ENCODE assay signal across 8 mouse cellular contexts in genomic region chr4:46451758-46452480, GRCm38 (mm10). TPM values are rescaled to one million over a fixed set of nuclear protein-coding genes. Genes with fewer than 3 reads are reported as not detected.
A peak's percentile ranks its signal among the peaks of the same experiment; 100 is the strongest.
DNase-seq lines count a peak whose midpoint lies in the region; ATAC-seq lines count a peak whose summit lies in the region.

No protein-coding gene starts in this region.

- under 1% methylated on average over 82 of the region's 111 CpGs for WGBS in limb, embryonic 11.5 days
- WGBS in midbrain, embryonic 13.5 days: under 1% methylated on average over 90 of the region's 111 CpGs

- no peaks in the 10 kb centered on the region for H3K27me3 ChIP-seq in limb, embryonic 11.5 days (ENCODE audit: control insufficient read depth, insufficient read depth, low read length)
- no peaks in the 10 kb centered on the region for H3K27me3 ChIP-seq in midbrain, embryonic 13.5 days

- H3K9ac ChIP-seq in limb, embryonic 11.5 days (ENCODE audit: low read length): peak overlapping the region; percentile 100
- H3K9ac ChIP-seq in midbrain, embryonic 13.5 days (replicated peaks): peak overlapping the region; percentile 93

- H3K9me3 ChIP-seq in limb, embryonic 11.5 days (ENCODE audit: control insufficient read depth, low read length): no peaks in the 10 kb centered on the region
- no peaks in the 10 kb centered on the region for H3K9me3 ChIP-seq in midbrain, embryonic 13.5 days

- peak overlapping the region; percentile 100 for H3K27ac ChIP-seq in limb, embryonic 11.5 days (replicated peaks; ENCODE audit: low read depth, low read length)
- H3K27ac ChIP-seq in midbrain, embryonic 13.5 days: peak overlapping the region; percentile 97

- no peaks in the 10 kb centered on the region for H3K36me3 ChIP-seq in limb, embryonic 11.5 days (ENCODE audit: control insufficient read depth, insufficient read depth, low read length)
- no peaks in the 10 kb centered on the region for H3K36me3 ChIP-seq in midbrain, embryonic 13.5 days

- peak overlapping the region; percentile 93 for H3K4me3 ChIP-seq in limb, embryonic 11.5 days (ENCODE audit: low read depth, low read length)
- H3K4me3 ChIP-seq in midbrain, embryonic 13.5 days (replicated peaks): peak overlapping the region; percentile 90

- peak; percentile 89 for DNase-seq in adrenal gland, adult 2 months
- peak; percentile 44 for DNase-seq in embryo, embryonic 11.5 days (ENCODE audit: low read depth, low spot score)
- DNase-seq in heart, adult 11 months: peak; percentile 98
- peak; percentile 62 for DNase-seq in kidney, adult 11 months
- DNase-seq in limb, embryonic 11.5 days (ENCODE audit: low spot score): peak; percentile 74
- peak; percentile 65 for DNase-seq in spleen, adult 12 weeks (ENCODE audit: low spot score)

- peak; percentile 2; the same call in 1 of the 2 replicates for ATAC-seq in limb, embryonic 11.5 days (ENCODE audit: insufficient number of reproducible peaks, low FRiP score, low TSS enrichment, low read depth)
- ATAC-seq in midbrain, embryonic 13.5 days: peak; percentile 63
- no peak for ATAC-seq in megakaryocyte-erythroid progenitor cell, adult 5-6 weeks (replicated peaks; ENCODE audit: low FRiP score, low TSS enrichment, poor library complexity, severe bottlenecking)

- H3K4me1 ChIP-seq in limb, embryonic 11.5 days (ENCODE audit: control insufficient read depth, insufficient read depth, low read length): peaks cover 17% of the 10 kb centered on the region
- peaks cover 34% of the 10 kb centered on the region for H3K4me1 ChIP-seq in midbrain, embryonic 13.5 days (replicated peaks)

- peak overlapping the region; percentile 71 for H3K4me2 ChIP-seq in limb, embryonic 11.5 days (ENCODE audit: low read depth, severe bottlenecking)
- H3K4me2 ChIP-seq in midbrain, embryonic 13.5 days (replicated peaks): peak overlapping the region; percentile 85

RNA-seq across cellular contexts. Expression of gene Anp32b, which starts 1.2 kb away (rescaled TPM):
- 100 to 1,000 TPM; 103 to 121 TPM for total RNA-seq in adrenal gland, adult 2 months (2021)
- polyA plus RNA-seq in adrenal gland, adult 2 months (2012; rRNA removed): 56.8 and 73.6 TPM in 2 replicates
- 403 and 422 TPM in 2 replicates for polyA plus RNA-seq in limb, embryonic 11.5 days (2014; fragmentation: Nextera tagmentation; extraction: Ambion mirVana)
- 126 and 136 TPM in 2 replicates for polyA plus RNA-seq in midbrain, embryonic 13.5 days (2015; fragmentation: Nextera tagmentation; extraction: Ambion mirVana)
- total RNA-seq in megakaryocyte-erythroid progenitor cell, adult 5-6 weeks (2014; fragmentation: Nextera tagmentation): 736 and 1,006 TPM in 2 replicates
- total RNA-seq in megakaryocyte-erythroid progenitor cell, adult 5-6 weeks (2017): 180 and 265 TPM in 2 replicates

RNA-seq across cellular contexts. Expression of gene Nans, which starts 37.1 kb away (rescaled TPM):
- total RNA-seq in adrenal gland, adult 2 months (2021): 10 to 100 TPM; 38.4 to 42.5 TPM
- polyA plus RNA-seq in adrenal gland, adult 2 months (2012; rRNA removed): 13.7 and 16.0 TPM in 2 replicates
- 94.8 and 98.0 TPM in 2 replicates for polyA plus RNA-seq in limb, embryonic 11.5 days (2014; fragmentation: Nextera tagmentation; extraction: Ambion mirVana)
- 63.2 and 63.9 TPM in 2 replicates for polyA plus RNA-seq in midbrain, embryonic 13.5 days (2015; fragmentation: Nextera tagmentation; extraction: Ambion mirVana)
- total RNA-seq in megakaryocyte-erythroid progenitor cell, adult 5-6 weeks (2014; fragmentation: Nextera tagmentation): 58.0 and 77.3 TPM in 2 replicates
- total RNA-seq in megakaryocyte-erythroid progenitor cell, adult 5-6 weeks (2017): 57.8 and 68.7 TPM in 2 replicates

RNA-seq across cellular contexts. Expression of gene Hemgn, which starts 38.6 kb away (rescaled TPM):
- not detected for total RNA-seq in adrenal gland, adult 2 months (2021)
- polyA plus RNA-seq in adrenal gland, adult 2 months (2012; rRNA removed): not detected in 2 replicates
- 13.5 and 13.9 TPM in 2 replicates for polyA plus RNA-seq in limb, embryonic 11.5 days (2014; fragmentation: Nextera tagmentation; extraction: Ambion mirVana)
- polyA plus RNA-seq in midbrain, embryonic 13.5 days (2015; fragmentation: Nextera tagmentation; extraction: Ambion mirVana): 0.17 and 0.26 TPM in 2 replicates
- total RNA-seq in megakaryocyte-erythroid progenitor cell, adult 5-6 weeks (2014; fragmentation: Nextera tagmentation): 120 and 199 TPM in 2 replicates
- total RNA-seq in megakaryocyte-erythroid progenitor cell, adult 5-6 weeks (2017): 129 and 182 TPM in 2 replicates

Comparison
In these comparisons a context has a peak if more than half of its experiments do, and no peak if none do; other contexts are left out.
1. DNase-seq: peak in every context shown above with its lines; median percentile 98 in heart, adult 11 months; 89 in adrenal gland, adult 2 months; 74 in limb, embryonic 11.5 days; 65 in spleen, adult 12 weeks; 62 in kidney, adult 11 months; 44 in embryo, embryonic 11.5 days.
2. RNA of gene Hemgn, which starts 38.6 kb away (polyA plus RNA-seq): 13.5 to 13.9 TPM in limb, embryonic 11.5 days; 0.17 to 0.26 TPM in midbrain, embryonic 13.5 days and not detected in adrenal gland, adult 2 months; every median in the first group is over 10 times any median in the second.